Mouse (Mus musculus) mesoderm, embryonic 11.5 days (tissue): ENCODE results near the gene Magi1.
"Not testable (repeated sequence)": the region's sequence is repeated elsewhere in the genome, so short reads cannot be mapped to it uniquely, and the experiment has no call there.

ENCODE experiments used
- DNase-seq: peaks from one replicate; pipeline ENCODE4 v3.0.0-alpha.2; 2012; ENCODE audit warnings: low read depth, low spot score

Gene Magi1

GRCm38 (mm10) chr6:93659534-93659933 is 624.2 kb downstream of the Magi1 start:
- no peak for DNase-seq

GRCm38 (mm10) chr6:93657187-93657974 is 626.3 kb downstream of the Magi1 start:
- peak; percentile 61 for DNase-seq

- DNase-seq = no peak
These were observed 635.0 kb downstream of the Magi1 start for GRCm38 (mm10) chr6:93648581-93649230.

GRCm38 (mm10) chr6:93629735-93630291 is 653.9 kb downstream of the Magi1 start:
- not testable (repeated sequence) for DNase-seq

- DNase-seq = no peak
These were observed 656.5 kb downstream of the Magi1 start for GRCm38 (mm10) chr6:93627200-93627599.
